Mouse (Mus musculus): ENCODE results near the gene Opn1mw. TPM values are rescaled to one million over a fixed set of nuclear protein-coding genes. Genes with fewer than 3 reads are reported as not detected.
A peak's percentile ranks its signal among the peaks of the same experiment; 100 is the strongest.

Opn1mw gene
- total and polyA plus RNA-seq, 3 experiments, result not detected

DNA sequence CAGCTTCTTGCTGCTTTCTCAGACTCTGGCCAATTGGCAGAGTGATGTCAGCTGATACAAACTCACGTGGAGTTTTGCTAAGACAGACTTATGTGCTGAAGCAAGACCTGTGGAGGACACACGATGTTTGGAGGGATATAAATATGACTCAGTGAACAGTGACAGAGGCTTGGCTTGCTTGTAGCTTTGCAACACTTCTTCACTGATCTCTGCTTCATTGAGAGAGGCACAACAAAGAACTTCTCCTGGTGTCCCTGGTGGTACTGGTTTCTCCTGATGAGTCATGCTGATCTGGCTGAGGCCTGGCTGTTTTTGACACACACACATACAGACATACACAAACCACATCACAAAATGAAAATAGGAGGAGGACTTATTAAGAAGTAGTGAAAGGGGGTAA lies 21.3 kb upstream of the Opn1mw start:
- Histone ChIP-seq H3K27ac (ENCODE audit: control insufficient read depth, low read depth, low read length) (no peak overlapping the region), H3K79me2 (ENCODE audit: control insufficient read depth, insufficient read depth, low read length, poor library complexity) (no peaks in the 10 kb centered on the region), H3K4me1 (ENCODE audit: control insufficient read depth in 1 of 2, insufficient read depth in 2 of 2, low read length in 2 of 2) (peaks cover 0 to 7% of the 10 kb centered on the region in 2 experiments; a peak in 2 of 4 replicates), H3K4me3 (ENCODE audit: control insufficient read depth in 1 of 2, insufficient read depth in 1 of 2, low read depth in 2 of 2, low read length in 2 of 2) (no peak overlapping the region), H3K9me3 (replicated peaks; ENCODE audit: insufficient read depth, low read length) (no peaks in the 10 kb centered on the region), H3K27me3 (ENCODE audit: control insufficient read depth in 1 of 2, insufficient read depth in 2 of 2, low read length in 2 of 2) (no peaks in the 10 kb centered on the region), H3K9ac (ENCODE audit: control insufficient read depth, low read depth, low read length, poor library complexity, severe bottlenecking) (no peak overlapping the region), H3K36me3 (ENCODE audit: control insufficient read depth in 1 of 2, insufficient read depth in 2 of 2, low read length in 2 of 2) (peaks cover 0 to 7% of the 10 kb centered on the region in 2 experiments; a peak in 2 of 4 replicates)
- TF ChIP-seq MYB (IDR thresholded peaks at IDR 0.05; ENCODE audit: low read depth, low read length) (no peak), CHD1 (IDR thresholded peaks at IDR 0.05; ENCODE audit: low read depth, low read length) (no peak), NELFE (IDR thresholded peaks at IDR 0.05; ENCODE audit: low read depth, low read length) (no peak), POLR2AphosphoS5 (IDR thresholded peaks at IDR 0.05; ENCODE audit: borderline replicate concordance, low read depth, low read length) (no peak), POLR2A (IDR thresholded peaks at IDR 0.05; ENCODE audit: control insufficient read depth in 1 of 2, insufficient read depth in 1 of 2, low read depth in 1 of 2, low read length in 2 of 2, poor library complexity in 1 of 2) (no peak), ETS1 (IDR thresholded peaks at IDR 0.05; ENCODE audit: low read depth, low read length) (no peak), MEF2A (IDR thresholded peaks at IDR 0.05; ENCODE audit: extremely low read depth, insufficient replicate concordance, low read depth, low read length, poor library complexity, severe bottlenecking) (no peak), ELF1 (IDR thresholded peaks at IDR 0.05; ENCODE audit: low read depth, low read length) (no peak), E2F4 (IDR thresholded peaks at IDR 0.05; ENCODE audit: borderline replicate concordance, low read depth, low read length) (no peak), NRF1 (IDR thresholded peaks at IDR 0.05; ENCODE audit: insufficient read depth, low read depth, low read length, poor library complexity, severe bottlenecking) (no peak), KAT2A (conservative IDR thresholded peaks at IDR 0.05; ENCODE audit: low read depth, low read length) (no peak), SIN3A (IDR thresholded peaks at IDR 0.05; ENCODE audit: low read length) (no peak), MAX (IDR thresholded peaks at IDR 0.05; ENCODE audit: low read length) (no peak), GABPA (IDR thresholded peaks at IDR 0.05; ENCODE audit: low read depth, low read length) (no peak), MXI1 (IDR thresholded peaks at IDR 0.05; ENCODE audit: low read depth, low read length) (no peak), TCF12 (IDR thresholded peaks at IDR 0.05; ENCODE audit: low read depth, low read length) (no peak), JUND (IDR thresholded peaks at IDR 0.05; ENCODE audit: low read depth, low read length) (no peak)
- DNase-seq (ENCODE audit: low read depth, low spot score), result peak; percentile 45

GRCm38 (mm10) chrX:74108747-74109146 lies 18.5 kb upstream of the Opn1mw start:
- Histone ChIP-seq H3K79me2 (ENCODE audit: control insufficient read depth, insufficient read depth, low read length, poor library complexity) (no peaks in the 10 kb centered on the region), H3K4me1 (ENCODE audit: control insufficient read depth in 1 of 2, insufficient read depth in 2 of 2, low read length in 2 of 2) (peaks cover 0 to 7% of the 10 kb centered on the region in 2 experiments; a peak in 2 of 4 replicates), H3K27ac (ENCODE audit: control insufficient read depth, low read depth, low read length) (no peak overlapping the region), H3K27me3 (ENCODE audit: control insufficient read depth in 1 of 2, insufficient read depth in 2 of 2, low read length in 2 of 2) (no peaks in the 10 kb centered on the region), H3K9ac (ENCODE audit: control insufficient read depth, low read depth, low read length, poor library complexity, severe bottlenecking) (no peak overlapping the region), H3K4me3 (ENCODE audit: control insufficient read depth in 1 of 2, insufficient read depth in 1 of 2, low read depth in 2 of 2, low read length in 2 of 2) (no peak overlapping the region), H3K36me3 (ENCODE audit: control insufficient read depth in 1 of 2, insufficient read depth in 2 of 2, low read length in 2 of 2) (peaks cover 0 to 7% of the 10 kb centered on the region in 2 experiments; a peak in 2 of 4 replicates), H3K9me3 (replicated peaks; ENCODE audit: insufficient read depth, low read length) (no peaks in the 10 kb centered on the region)
- DNase-seq (ENCODE audit: low read depth, low spot score), result no peak
- TF ChIP-seq MAFK (IDR thresholded peaks at IDR 0.05; ENCODE audit: borderline replicate concordance, low read depth, low read length) (no peak), POLR2AphosphoS5 (IDR thresholded peaks at IDR 0.05; ENCODE audit: borderline replicate concordance, low read depth, low read length) (no peak), SMC3 (IDR thresholded peaks at IDR 0.05; ENCODE audit: low read depth, low read length) (no peak), TCF12 (IDR thresholded peaks at IDR 0.05; ENCODE audit: low read depth, low read length) (no peak), MAX (IDR thresholded peaks at IDR 0.05; ENCODE audit: low read length) (no peak)
